Mouse (Mus musculus) kidney, adult 2 months (tissue): ENCODE measurements at regions not wholly inside any gene's neighbourhood (a gene's known extent, or its start where the extent isn't known, plus 50 kb on each side); places are given as distances from the start of the nearest gene placed in this dataset.

ENCODE experiments used
- CTCF ChIP-seq: fragments of 200-500 bp; conservative IDR thresholded peaks from 2 replicates; pipeline ENCODE4 v1.5.1; 2011; ENCODE audit warnings: low read depth, mild to moderate bottlenecking, control low read depth, low read length, moderate library complexity, mixed read lengths; ENCODE audit not compliant: insufficient read depth, insufficient read length
- POLR2A ChIP-seq: fragments of 200-500 bp; IDR thresholded peaks from one replicate; pipeline ENCODE4 v1.6.1; 2011; ENCODE audit warnings: low read depth, low read length, control low read depth

DNA sequence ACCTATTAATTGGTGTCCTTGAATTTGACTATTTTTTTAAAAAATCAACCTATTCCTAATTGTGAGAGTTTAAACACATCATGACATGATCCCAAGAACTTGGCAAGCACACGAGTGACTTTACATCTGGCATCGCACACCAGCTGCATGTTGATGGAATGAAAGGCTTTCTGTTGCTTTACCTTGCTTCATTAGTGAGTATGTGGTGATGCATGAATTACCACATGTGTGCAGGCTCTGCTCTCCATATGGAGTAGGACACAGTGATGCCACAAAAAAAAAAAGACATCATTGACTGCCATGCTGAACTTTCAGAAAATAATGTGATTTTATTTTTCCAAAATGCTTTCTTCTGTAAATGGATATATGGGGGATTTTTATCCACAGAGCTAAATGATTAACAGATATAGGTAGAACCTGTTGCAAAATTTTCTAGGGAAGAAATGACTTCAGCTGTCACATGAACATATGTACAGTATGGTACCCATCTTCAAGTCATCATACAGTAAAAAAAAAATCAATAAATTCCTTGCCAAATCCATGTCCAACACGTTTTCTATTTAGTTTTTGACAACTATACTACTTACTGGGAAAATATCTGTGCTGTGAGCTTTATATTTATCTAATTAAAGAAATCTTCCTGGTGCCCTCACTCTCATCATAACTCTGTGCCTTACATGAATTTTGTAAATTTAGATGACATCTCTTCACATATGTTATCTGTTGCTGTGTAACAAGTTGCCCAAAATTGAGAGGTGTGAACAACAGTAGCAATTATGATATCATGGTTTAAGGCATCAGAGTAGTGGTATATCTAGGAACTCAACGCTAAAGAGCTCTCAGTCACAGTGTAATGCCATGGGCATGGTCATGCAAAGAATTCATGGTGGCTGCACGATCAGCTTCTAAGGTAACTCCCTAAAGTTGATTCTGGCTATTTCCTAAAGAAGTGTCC is 84.0 kb upstream of the Arrdc3 start:
- TF ChIP-seq POLR2A (no peak), CTCF (no peak)
